Mouse (Mus musculus) intestine, embryonic 14.5 days (tissue): ENCODE measurements around the gene Lmntd2. TPM values are rescaled to one million over a fixed set of nuclear protein-coding genes. Genes with fewer than 3 reads are reported as not detected.
A peak's percentile ranks its signal among the peaks of the same experiment; 100 is the strongest.

Experiments
- ATAC-seq: fragments of 200-750 bp; cut with Nextera tagmentation; replicated peaks from 2 replicates; pipeline ENCODE4 v1.8.0; 2017; ENCODE audit warnings: low read depth, moderate number of reproducible peaks, moderate TSS enrichment, moderate library complexity; ENCODE audit not compliant: low FRiP score, low TSS enrichment
- DNase-seq: peaks from one replicate; pipeline ENCODE4 v3.0.0-alpha.2; 2018; ENCODE audit warnings: low spot score
- H3K27ac ChIP-seq: fragments of 300-500 bp; sonication (generic); 2 replicates; pipeline ENCODE4 v1.5.1; 2014; ENCODE audit warnings: low read depth, mild to moderate bottlenecking, control low read depth
- H3K27me3 ChIP-seq: fragments of 300-500 bp; sonication (generic); replicated peaks from 2 replicates; pipeline ENCODE4 v1.6.1; 2014; ENCODE audit warnings: low read length, control low read depth; ENCODE audit not compliant: control insufficient read depth, insufficient read depth
- H3K36me3 ChIP-seq: fragments of 300-500 bp; sonication (generic); 2 replicates; pipeline ENCODE4 v1.6.1; 2014; ENCODE audit warnings: low read length, control low read depth; ENCODE audit not compliant: control insufficient read depth, insufficient read depth
- H3K4me1 ChIP-seq: fragments of 300-500 bp; sonication (generic); replicated peaks from 2 replicates; pipeline ENCODE4 v1.6.1; 2014; ENCODE audit warnings: low read length, control low read depth, mixed read lengths; ENCODE audit not compliant: control insufficient read depth, insufficient read depth
- H3K4me2 ChIP-seq: fragments of 300-500 bp; sonication (generic); 2 replicates; pipeline ENCODE4 v1.6.1; 2014; ENCODE audit warnings: low read length
- H3K4me3 ChIP-seq: fragments of 300-500 bp; sonication (generic); 2 replicates; pipeline ENCODE4 v1.5.1; 2014; ENCODE audit warnings: low read depth, low read length, control low read depth, mixed read lengths
- H3K9ac ChIP-seq: fragments of 300-500 bp; sonication (generic); 2 replicates; pipeline ENCODE4 v1.6.1; 2014; ENCODE audit warnings: mild to moderate bottlenecking, low read length
- H3K9me3 ChIP-seq: fragments of 300-500 bp; sonication (generic); 2 replicates; pipeline ENCODE4 v1.6.1; 2016; ENCODE audit warnings: low read length, control low read depth; ENCODE audit not compliant: control insufficient read depth
- WGBS: fragments of 180-500 bp; shearing (Covaris S2); extraction: QIAGEN DNeasy Blood & Tissue Kit; methylation state at CpG from one replicate; pipeline ENCODE4 v1.1.7; 2014; 5-methylcytosine and 5-hydroxymethylcytosine counted together
- polyA plus RNA-seq: library from polyadenylated mRNA; unstranded; fragments of >200 nt; fragmentation: Nextera tagmentation; extraction: Ambion mirVana; gene quantifications from 2 replicates; pipeline ENCODE4 v1.2.1, GENCODE M21; 2014

Gene Lmntd2
- polyA plus RNA-seq, 1 experiment from 2014 or later: 2.8 TPM

DNA sequence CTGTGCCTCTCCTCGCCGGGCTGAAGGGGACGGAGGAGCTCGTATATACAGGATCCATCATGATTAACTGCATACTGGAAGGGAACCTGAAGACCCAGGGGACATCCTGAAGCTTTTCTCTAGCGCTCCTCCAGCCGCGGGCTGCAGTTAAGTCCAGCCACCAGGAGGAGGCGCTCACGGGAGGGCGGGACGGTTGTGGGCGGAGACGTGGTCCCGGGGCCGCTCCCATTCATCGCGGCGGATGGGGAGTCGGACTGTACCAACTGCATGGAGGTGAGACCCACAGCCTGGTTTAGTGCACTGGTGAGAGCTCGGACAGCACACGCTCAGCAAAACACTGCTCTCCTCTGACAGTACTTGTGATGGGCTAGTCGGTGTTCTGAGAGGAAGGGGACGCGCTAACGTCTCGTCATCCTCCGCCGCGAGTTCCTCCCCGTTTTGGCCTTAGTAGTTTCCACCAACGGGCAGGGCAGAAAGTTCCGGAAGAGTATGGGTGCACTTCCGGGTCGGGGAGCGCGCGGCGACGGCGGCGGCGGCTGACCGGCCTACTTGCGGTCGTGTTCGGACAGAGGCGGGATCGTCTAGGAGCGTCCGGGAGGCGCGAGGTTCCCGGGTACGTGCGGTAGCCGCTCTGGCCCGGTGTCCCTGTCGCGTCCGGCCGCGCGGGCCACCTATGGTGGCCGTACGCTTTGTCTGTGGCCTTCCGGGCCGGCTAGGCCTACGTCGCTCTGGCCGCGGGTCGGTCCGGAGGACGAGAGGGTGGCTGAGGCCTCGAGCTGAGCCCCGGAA, 14.6 kb upstream of the Lmntd2 start, which contains the start of gene Phrf1:
TSS of gene Phrf1 (plus strand) at position 506 of the 789 bp plus-strand sequence.
- Histone ChIP-seq H3K9ac (peak within 1 kb of the TSS; percentile 95), H3K36me3 (peaks cover 31% of the 10 kb centered on the region), H3K4me1 (peaks cover 14% of the 10 kb centered on the region), H3K4me2 (peak within 1 kb of the TSS; percentile 98), H3K27me3 (no peaks in the 10 kb centered on the region), H3K27ac (peak within 1 kb of the TSS; percentile 97), H3K9me3 (no peaks in the 10 kb centered on the region), H3K4me3 (peak within 1 kb of the TSS; percentile 94)
- peak; percentile 99 for DNase-seq
- WGBS: under 1% methylated on average over 76 of the region's 76 CpGs
- peak; percentile 94 for ATAC-seq

- H3K9ac ChIP-seq: no peak overlapping the region
- WGBS: 78% methylated on average over 4 of the region's 4 CpGs
- ATAC-seq (peak; percentile 5), DNase-seq (no peak)
- H3K27me3 ChIP-seq: no peaks in the 10 kb centered on the region
- H3K9me3 ChIP-seq: no peaks in the 10 kb centered on the region
- H3K4me2 ChIP-seq: peak overlapping the region; percentile 15; the same call in 1 of the 2 replicates
- H3K36me3 ChIP-seq: peaks cover 24% of the 10 kb centered on the region
- 0 out of 2 replicates have a peak overlapping the region, but pooled peaks have one; percentile 97 for H3K27ac ChIP-seq
- H3K4me1 ChIP-seq: peaks cover 17% of the 10 kb centered on the region
- 0 out of 2 replicates have a peak overlapping the region, but pooled peaks have one; percentile 94 for H3K4me3 ChIP-seq
Measured at GRCm38 (mm10) chr7:141227796-141228195, 13.9 kb upstream of the Lmntd2 start.

DNA sequence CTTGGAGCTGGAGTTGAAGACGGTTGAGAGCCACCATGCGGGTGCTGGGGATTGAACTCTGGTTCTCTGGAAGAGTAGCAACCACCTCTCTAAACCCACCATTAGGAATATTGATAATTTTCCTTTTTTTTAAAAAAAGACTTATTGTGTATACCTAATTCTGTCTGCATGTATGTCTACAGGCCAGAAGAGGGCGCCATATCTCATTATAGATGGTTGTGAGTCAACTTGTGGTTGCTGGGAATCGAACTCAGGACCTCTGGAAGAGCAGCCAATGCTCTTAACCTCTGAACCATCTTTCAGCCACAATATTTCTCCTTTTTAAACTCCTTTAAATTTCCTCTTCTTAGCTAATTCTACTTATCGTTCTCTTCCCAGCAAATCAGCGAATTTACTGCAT, 12.7 kb upstream of the Lmntd2 start:
- H3K27me3 ChIP-seq: no peaks in the 10 kb centered on the region
- peaks cover 26% of the 10 kb centered on the region for H3K4me1 ChIP-seq
- peaks cover 11% of the 10 kb centered on the region for H3K36me3 ChIP-seq
- no peak for DNase-seq
- no peak for ATAC-seq
- H3K9ac ChIP-seq: no peak overlapping the region
- no peak overlapping the region for H3K4me3 ChIP-seq
- no peaks in the 10 kb centered on the region for H3K9me3 ChIP-seq
- no peak overlapping the region for H3K4me2 ChIP-seq
- 84% methylated on average over 6 of the region's 6 CpGs for WGBS
- no peak overlapping the region for H3K27ac ChIP-seq

DNA sequence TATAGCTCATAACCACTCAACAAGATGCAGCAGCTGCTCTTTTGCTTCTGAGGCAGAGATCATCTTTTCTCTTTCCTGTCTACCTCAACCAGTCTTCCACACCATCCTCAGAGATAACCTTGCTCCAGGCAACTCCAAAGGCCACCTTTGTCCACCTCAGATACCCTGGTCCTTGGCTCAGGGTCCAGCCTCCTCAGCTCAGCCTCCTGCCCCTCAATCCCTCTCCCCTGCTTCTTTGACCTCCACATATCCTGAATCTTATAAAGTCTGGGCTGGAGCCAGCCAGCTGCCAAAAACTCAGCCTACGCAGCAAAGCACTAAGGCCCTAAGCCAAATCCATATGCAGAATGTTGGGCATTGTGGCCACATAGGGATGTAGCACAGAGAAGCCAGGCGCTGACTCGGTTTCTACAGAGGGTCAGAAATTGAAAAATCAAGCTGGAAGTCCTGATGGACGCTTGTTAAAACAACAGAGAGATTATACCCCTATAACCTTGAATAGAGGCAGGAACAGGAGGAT, 8.9 kb upstream of the Lmntd2 start:
- no peaks in the 10 kb centered on the region for H3K27me3 ChIP-seq
- ATAC-seq (no peak), DNase-seq (no peak)
- peak overlapping the region; percentile 88 for H3K27ac ChIP-seq
- peak overlapping the region; percentile 56; the same call in 1 of the 2 replicates for H3K4me2 ChIP-seq
- H3K9ac ChIP-seq: no peak overlapping the region
- H3K36me3 ChIP-seq: peaks cover 19% of the 10 kb centered on the region
- no peak overlapping the region for H3K4me3 ChIP-seq
- peaks cover 28% of the 10 kb centered on the region for H3K4me1 ChIP-seq
- no peaks in the 10 kb centered on the region for H3K9me3 ChIP-seq
- 85% methylated on average over 4 of the region's 4 CpGs for WGBS

- ATAC-seq: no peak
Measured at GRCm38 (mm10) chr7:141222126-141222467, 8.2 kb upstream of the Lmntd2 start.

DNA sequence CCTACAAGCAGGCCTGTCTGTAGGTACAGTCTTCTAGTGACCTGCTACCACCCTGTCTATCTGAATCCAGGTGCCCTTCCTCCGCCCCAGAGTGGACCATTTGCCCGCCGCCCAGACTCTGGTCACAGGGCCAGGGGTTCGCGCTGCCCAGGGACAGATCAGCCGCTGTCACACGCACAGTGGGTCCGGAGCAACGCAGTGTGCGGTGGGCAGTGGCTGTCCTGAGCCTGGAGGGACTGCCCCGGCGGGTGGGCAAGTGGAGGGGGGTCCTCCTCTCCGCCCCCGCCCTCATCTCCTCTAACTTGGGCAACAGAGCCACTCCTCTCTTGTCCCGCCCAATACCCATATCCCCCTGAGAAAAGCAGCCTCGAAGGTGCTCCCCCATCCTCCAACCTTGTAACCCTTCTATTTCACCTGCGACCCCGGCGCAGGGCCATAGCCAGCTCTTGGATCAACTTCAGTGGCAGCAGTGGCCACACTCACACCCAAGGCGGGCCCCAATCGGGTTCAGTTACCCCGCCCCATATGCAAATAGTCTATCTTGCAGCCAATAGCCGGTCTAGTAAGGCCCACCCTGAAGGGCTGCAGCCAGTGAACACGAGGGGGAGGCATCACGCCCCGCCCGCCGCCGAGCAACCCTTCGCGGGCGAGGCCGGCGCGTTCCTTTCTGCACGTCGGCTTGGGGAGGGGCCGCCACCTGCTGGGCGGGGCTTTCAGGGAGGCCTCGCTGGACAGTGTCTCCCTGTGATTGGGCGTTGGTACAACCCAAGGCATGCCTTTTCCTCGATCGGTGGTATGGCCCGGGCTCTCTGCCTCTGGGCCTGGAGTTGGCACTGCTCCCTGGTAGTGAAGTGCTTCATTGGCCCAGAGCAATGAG, 7.6 kb upstream of the Lmntd2 start:
- peak overlapping the region; percentile 56 for H3K9ac ChIP-seq
- peaks cover 32% of the 10 kb centered on the region for H3K4me1 ChIP-seq
- peak; percentile 99 for DNase-seq
- peak overlapping the region; percentile 56 for H3K4me2 ChIP-seq
- H3K27ac ChIP-seq: peak overlapping the region; percentile 88
- ATAC-seq: peak; percentile 94
- H3K4me3 ChIP-seq: peak overlapping the region; percentile 59
- no peaks in the 10 kb centered on the region for H3K27me3 ChIP-seq
- peaks cover 19% of the 10 kb centered on the region for H3K36me3 ChIP-seq
- WGBS: 3% methylated on average over 44 of the region's 44 CpGs
- H3K9me3 ChIP-seq: no peaks in the 10 kb centered on the region

More at GRCm38 (mm10) chr7:141222126-141222467, 8.2 kb upstream of the Lmntd2 start:
- peak overlapping the region; percentile 37; the same call in 1 of the 2 replicates for H3K9ac ChIP-seq
- 5% methylated on average over 8 of the region's 8 CpGs for WGBS
- H3K4me3 ChIP-seq: peak overlapping the region; percentile 59; the same call in 1 of the 2 replicates
- H3K36me3 ChIP-seq: peaks cover 19% of the 10 kb centered on the region
- H3K27ac ChIP-seq: peak overlapping the region; percentile 88
- H3K4me1 ChIP-seq: peaks cover 28% of the 10 kb centered on the region
- peak overlapping the region; percentile 56 for H3K4me2 ChIP-seq
- DNase-seq: no peak
- no peaks in the 10 kb centered on the region for H3K27me3 ChIP-seq
- no peaks in the 10 kb centered on the region for H3K9me3 ChIP-seq

GRCm38 (mm10) chr7:141220377-141220776, 6.5 kb upstream of the Lmntd2 start:
- Histone ChIP-seq H3K9me3 (no peaks in the 10 kb centered on the region), H3K4me3 (peak overlapping the region; percentile 59; the same call in 1 of the 2 replicates), H3K9ac (no peak overlapping the region; the same call in 1 of the 2 replicates), H3K4me2 (peak overlapping the region; percentile 56), H3K4me1 (peaks cover 37% of the 10 kb centered on the region), H3K36me3 (peaks cover 19% of the 10 kb centered on the region), H3K27me3 (no peaks in the 10 kb centered on the region), H3K27ac (no peak overlapping the region)
- whole genome bisulfite sequencing: 68% methylated on average over 1 of the region's 1 CpGs
- ATAC-seq (no peak), DNase-seq (no peak)

DNA sequence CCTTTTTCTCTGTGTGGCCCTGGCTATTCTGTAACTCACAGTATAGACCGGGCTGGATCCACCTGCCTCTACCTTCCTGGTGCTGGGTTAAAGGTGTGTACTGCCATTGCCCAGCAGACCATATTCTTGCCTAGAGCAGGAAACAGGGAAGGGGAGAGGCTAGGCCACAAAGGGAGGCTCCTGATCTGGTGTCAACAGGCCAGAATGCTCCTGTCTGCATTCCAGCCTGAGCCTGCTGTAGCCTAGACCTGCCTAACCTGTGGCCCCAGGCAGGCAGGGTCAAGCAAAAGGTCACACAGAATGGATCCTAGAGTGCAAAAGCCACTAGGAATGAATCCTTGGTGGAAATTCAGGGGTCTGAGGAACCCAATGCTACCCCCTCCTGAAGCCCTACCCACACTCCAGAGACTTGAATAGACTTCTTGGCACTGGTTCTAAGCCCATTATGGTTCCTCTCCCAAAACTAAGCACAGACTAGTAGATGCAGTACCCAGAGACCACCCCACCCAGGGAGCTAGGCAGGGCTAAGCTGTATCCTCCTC, 5.7 kb upstream of the Lmntd2 start:
- Histone ChIP-seq H3K4me3 (no peak overlapping the region), H3K27me3 (no peaks in the 10 kb centered on the region), H3K4me2 (peak overlapping the region; percentile 56), H3K9ac (no peak overlapping the region), H3K27ac (no peak overlapping the region), H3K9me3 (no peaks in the 10 kb centered on the region), H3K4me1 (peaks cover 42% of the 10 kb centered on the region), H3K36me3 (peaks cover 19% of the 10 kb centered on the region)
- 92% methylated on average over 1 of the region's 1 CpGs for WGBS
- no peak for ATAC-seq
- no peak for DNase-seq
